Mouse (Mus musculus) olfactory bulb, adult 2 months (tissue): ENCODE results near the gene Hdac4.

Experiments
- CTCF ChIP-seq: fragments of 200-500 bp; IDR thresholded peaks from 2 replicates; pipeline ENCODE4 v1.5.1; 2012; ENCODE audit warnings: low read depth, mild to moderate bottlenecking, low read length, moderate library complexity; ENCODE audit not compliant: insufficient read depth
- POLR2A ChIP-seq: fragments of 200-500 bp; IDR thresholded peaks from 2 replicates; pipeline ENCODE4 v1.6.1; 2012; ENCODE audit warnings: mild to moderate bottlenecking, low read depth, low read length, moderate library complexity; ENCODE audit not compliant: insufficient read depth

DNA sequence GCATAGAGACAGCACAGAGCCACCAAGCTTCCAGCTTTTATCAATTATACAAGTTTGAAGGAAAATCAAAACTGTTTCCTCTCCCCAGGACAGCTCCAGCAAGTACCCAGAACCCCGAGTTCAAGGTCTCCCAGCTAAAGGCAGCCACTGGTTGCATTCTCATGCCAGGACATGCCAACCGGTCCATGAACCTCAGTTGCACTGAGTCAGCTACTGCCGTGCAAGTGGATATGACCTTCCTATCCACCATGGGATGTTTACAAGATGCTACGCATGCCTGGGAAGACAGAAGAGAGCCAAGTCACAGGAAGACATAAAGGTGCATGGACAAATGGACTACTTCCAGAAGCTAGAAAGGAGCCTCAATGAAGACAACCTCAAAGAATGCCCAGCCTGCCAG lies 56.5 kb downstream of the Hdac4 start:
- TF ChIP-seq CTCF (no peak), POLR2A (no peak)
